Mouse (Mus musculus) cerebellum, postnatal 4 days (tissue): ENCODE results near the gene Cad.

Experiments used
- DNase-seq, 2 experiments: peaks; one replicate each; pipeline ENCODE4 v3.0.0; 2022; ENCODE audit warnings: low spot score in 2 of 2, mixed read lengths in 1 of 2

The Cad gene

DNA sequence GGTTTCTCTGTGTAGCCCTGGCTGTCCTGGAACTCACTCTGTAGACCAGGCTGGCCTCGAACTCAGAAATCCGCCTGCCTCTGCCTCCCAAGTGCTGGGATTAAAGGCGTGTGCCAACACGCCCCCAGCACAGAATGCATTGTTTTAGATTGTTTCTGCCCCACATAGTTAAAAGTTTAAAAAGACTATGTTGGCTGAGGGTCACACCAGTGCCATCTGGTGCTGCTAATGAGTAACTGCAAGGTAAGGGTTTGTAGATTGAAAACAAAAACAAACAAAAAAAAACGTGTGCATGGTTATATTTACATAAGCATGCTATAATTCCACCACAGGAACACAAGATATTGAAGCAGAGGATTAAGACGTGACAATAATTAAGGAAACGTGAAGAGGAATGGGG, 56.2 kb downstream of the Cad start:
- no peak for DNase-seq

- DNase-seq = no peak
These were observed 61.8 kb downstream of the Cad start, which contains the start of gene Trim54 for GRCm38 (mm10) chr5:31116354-31116753. Gene Trim54 (plus strand): TSS chr5:31116712.

DNA sequence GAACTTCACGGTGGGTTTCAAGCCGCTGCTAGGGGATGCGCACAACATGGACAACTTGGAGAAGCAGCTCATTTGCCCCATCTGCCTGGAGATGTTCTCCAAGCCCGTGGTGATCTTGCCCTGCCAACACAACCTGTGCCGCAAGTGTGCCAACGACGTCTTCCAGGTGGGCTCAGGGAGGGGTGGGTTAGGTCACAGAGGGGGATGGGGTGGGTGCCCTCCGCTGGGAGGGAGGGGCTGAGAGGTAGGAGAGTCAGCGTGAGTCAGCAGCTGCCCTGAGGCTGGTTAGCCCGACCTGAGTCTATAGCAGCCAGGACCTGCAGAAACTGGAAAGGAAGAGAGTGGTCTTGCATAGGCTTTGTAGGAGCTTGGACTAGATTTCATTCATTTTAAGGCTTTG, 62.3 kb downstream of the Cad start:
- DNase-seq = no peak

DNA sequence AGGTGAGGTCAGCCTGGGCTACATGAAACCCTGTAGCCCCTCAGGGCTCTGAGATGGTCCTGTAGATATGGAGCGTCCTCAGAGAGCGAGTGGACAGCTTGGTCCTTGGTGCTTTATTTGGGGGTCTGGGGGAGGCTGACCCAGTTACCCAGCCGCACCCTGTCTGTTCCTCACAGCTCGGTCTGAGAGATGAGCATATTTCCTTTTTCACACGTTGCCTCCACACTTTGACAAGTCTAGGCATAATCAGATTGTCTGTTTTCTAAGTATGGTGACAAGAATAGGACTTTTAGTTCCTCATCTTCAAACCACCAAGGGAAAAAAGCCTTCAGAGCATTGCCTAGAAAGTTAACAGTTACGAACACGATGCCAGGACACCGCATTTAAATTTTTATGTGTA, 66.5 kb downstream of the Cad start:
- no peak for DNase-seq

GRCm38 (mm10) chr5:31123481-31123880, 68.9 kb downstream of the Cad start:
- DNase-seq = no peak

GRCm38 (mm10) chr5:31126050-31126449, 71.5 kb downstream of the Cad start:
- DNase-seq = no peak
